Mouse (Mus musculus) megakaryocyte, adult 5-6 weeks (primary cell): ENCODE data around the gene Ssbp3. TPM values are rescaled to one million over a fixed set of nuclear protein-coding genes. Genes with fewer than 3 reads are reported as not detected.
A peak's percentile ranks its signal among the peaks of the same experiment; 100 is the strongest.

Experiments
- ATAC-seq: 2 replicates; pipeline ENCODE4 v1.8.0; 2016; ENCODE audit warnings: mild to moderate bottlenecking, inconsistent platforms; ENCODE audit not compliant: poor library complexity, severe bottlenecking
- total RNA-seq, 2 experiments: library from RNA; stranded (forward) in 1 of 2; stranded (reverse) in 1 of 2; fragments of 153-499, 151-499 nt in 1 of 2; fragments of 221-1000, 200-1000 nt in 1 of 2; gene quantifications; 2 replicates each; pipeline versions ENCODE4 v1.2.3 to v1.2.4; 2015 to 2017

Gene Ssbp3
- total RNA-seq, 2 experiments from 2014 or later: 21.6 to 26.2 TPM

- ATAC-seq: no peak
Observed at GRCm38 (mm10) chr4:107039270-107039669, 128.8 kb downstream of the Ssbp3 start.

DNA sequence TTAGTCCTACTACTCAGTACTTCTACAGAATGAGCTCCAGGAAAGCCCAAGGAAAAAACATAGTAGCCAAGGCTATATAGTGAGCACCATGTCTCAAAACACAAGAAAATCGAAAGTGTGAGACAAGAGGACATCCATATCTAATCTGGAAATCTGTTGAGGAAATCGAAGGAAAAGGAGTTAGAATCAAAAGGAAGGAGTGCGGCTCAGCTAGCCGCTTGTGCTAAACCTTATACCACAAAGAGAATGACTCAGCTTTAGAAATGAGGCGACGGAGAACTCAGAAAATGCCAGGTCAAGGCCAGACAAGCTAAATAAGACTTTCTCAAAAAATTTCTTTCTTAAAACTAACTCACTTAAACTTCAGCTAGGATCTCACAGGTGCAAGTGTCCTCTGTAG is 131.8 kb downstream of the Ssbp3 start:
- ATAC-seq: no peak

GRCm38 (mm10) chr4:107045188-107045587 is 134.7 kb downstream of the Ssbp3 start:
- no peak for ATAC-seq

- peak; percentile 48; the same call in 1 of the 2 replicates for ATAC-seq
Observed at GRCm38 (mm10) chr4:107047806-107048205, 137.3 kb downstream of the Ssbp3 start.

DNA sequence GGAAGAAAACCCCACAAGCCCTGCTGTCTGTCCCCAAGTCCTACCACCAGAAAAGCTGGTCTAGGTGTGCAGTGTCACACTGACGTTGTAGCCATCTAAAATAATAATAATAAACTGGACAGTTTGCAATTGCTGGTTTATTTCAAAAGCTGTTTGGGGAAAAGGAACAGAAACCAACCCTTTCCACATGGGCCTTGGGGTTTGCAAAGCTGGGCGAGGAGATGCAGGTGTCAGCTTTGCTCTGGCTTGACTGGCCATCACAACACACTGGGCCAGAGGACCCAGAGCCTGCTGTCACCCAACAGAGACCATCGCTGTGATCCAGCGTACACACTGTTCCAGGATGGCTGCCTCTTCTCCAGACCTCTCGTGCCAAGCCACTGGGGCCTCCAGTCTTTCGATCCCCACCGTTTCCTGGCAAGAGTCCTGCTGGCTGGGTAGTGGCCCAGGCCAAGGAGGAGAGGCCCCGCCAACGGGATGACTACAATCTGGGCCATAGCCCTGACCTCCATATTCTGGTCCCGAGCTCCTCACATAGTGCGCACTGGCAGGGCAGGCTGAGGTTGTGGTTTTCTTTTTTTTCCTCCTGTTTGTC is 138.2 kb downstream of the Ssbp3 start:
- peak; percentile 39 for ATAC-seq

GRCm38 (mm10) chr4:107051889-107052288 is 141.4 kb downstream of the Ssbp3 start:
- no peak for ATAC-seq

DNA sequence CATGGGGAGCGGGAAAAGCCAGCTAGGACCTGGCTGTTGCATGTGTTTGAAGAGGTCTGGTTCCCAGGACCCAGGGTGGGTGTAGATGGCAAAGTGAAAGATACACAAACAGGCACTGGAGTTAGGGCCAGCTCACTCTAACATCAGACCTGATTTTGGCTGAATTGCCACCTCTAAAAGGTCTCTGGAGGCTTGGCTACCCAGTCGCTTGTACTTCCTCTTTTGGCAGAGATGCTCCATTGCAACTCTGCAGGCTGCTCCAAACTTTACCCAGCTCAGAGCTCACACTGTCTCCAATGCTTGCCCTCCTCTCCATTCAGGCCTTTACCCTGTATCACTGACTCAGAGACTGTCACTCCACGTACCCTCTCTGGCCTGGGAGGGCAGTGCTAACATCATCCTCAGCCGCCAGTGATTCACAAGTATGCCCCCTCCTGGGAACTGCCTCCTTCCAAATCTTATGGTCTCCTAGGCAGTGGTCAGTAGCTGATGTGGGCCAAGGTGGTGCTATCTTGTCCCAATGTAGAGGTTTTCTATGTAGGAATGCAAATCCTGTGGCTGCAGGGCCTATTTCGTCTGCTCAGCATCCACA is 142.6 kb downstream of the Ssbp3 start:
- ATAC-seq: no peak; the same call in 1 of the 2 replicates

- ATAC-seq: no peak
Observed at GRCm38 (mm10) chr4:107056088-107056487, 145.6 kb downstream of the Ssbp3 start.

GRCm38 (mm10) chr4:107058346-107058745 is 147.8 kb downstream of the Ssbp3 start:
- no peak for ATAC-seq

DNA sequence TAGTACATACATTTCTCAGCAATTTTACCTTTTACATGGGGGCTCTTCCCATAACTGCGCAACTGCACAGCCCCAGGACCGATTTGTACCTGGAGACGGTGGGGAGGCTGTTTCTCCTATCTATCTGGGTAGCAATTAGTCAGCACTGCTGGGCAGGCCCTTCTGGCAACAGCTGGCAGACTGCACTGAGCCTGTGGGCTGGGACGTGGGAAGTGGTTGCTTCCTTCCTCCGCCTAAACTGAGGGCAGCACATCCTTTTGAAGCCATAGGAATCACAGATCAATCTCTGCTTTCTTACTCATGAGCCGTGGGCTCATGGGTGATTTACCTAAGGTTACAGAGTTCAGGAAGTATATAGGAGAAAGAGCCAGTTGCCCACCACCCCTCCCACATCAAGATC is 148.3 kb downstream of the Ssbp3 start:
- ATAC-seq: no peak

- ATAC-seq: no peak
Observed at GRCm38 (mm10) chr4:107061560-107061959, 151.1 kb downstream of the Ssbp3 start.

GRCm38 (mm10) chr4:107063214-107063613 is 152.7 kb downstream of the Ssbp3 start:
- ATAC-seq: no peak

DNA sequence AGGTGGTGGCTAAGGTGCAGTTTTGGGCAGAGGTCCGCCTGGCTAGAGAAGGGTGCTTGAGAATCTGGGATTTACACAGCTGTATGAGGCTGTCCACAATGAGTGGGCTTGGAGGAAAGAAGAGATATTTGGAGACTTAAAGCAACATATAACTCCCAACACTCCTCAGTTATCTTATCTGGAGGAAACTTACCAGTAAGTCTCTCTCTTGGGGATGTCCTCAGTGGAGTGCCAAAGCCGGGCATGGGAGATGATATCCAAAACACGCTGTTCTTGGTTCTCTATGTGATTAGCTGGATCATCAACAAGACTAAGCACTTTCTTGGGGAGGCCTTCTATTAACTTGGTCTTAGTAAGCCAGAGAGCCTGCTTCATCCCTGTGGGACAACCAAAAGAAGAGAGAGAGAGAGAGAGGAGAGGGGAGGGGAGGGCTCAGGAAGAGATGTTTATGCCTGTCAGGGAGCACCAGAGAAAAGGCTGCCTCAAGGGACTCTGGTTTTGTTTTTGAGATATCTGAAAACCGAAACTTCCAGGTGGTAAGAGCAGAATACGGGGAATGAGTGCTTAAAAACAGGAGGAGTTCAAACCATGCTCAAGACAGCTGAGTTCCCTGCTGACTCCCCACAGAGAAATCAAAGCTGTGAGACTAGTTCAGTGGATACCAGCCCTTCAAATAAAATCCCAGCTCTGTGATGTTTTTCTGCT is 154.0 kb downstream of the Ssbp3 start:
- no peak for ATAC-seq

GRCm38 (mm10) chr4:107066252-107067124 is 156.0 kb downstream of the Ssbp3 start, which contains the start of the genes Mrpl37 and Cyb5rl:
Gene Mrpl37 (minus strand): TSS chr4:107066868.
Gene Cyb5rl (plus strand): TSS chr4:107066988.
- ATAC-seq: peak; percentile 98

DNA sequence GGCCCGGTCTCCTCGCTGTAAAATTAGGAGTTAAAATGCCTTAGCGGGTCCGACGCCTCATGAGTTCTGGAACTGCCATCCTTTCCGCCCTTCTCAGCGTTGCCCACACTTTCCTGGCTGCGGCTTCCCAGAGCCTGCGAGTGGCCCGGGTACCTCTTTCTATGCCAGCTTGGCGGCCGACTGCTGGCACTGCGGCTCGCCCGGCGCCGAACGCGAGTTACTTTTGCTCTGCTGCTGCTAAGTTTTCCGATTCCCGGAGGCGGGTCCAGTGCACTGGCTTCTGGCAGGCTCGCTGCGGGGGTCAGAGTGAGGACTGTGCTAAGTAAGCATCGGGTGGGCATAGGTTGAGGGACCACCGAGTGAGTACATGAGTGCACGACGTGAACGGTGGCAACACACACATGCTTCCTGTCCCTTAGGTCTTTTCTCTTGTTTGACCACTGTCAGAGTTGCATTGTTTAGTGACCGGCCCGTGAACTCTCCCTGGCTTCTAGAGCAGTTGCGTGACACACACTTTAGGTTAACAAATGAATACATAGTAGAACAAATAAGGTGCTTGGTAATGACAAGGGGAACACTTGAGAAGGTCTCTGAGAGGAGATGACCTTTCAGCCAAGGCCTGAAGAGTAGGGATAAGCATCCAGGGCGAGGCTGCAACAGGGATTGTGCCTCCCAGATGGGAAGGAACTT is 156.8 kb downstream of the Ssbp3 start:
- ATAC-seq: peak; percentile 31

DNA sequence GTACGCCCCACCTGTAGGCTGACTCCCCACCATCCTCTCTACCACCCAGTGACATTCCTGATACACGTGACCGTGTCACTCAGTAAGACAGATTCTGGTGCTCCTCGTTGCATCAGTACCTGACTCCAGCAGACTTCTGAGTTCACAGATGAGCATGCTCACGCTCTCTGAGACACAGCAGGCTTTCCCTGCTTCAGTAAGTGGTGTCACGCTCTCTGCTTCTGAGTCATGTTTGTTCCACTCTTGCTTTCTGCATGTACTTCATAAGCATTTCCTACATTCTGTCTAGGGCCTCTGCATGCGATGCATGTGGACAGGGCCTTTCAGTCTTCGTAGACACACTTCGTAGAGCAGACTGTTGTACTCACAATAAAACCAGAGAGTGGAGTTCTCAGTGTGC is 161.8 kb downstream of the Ssbp3 start:
- no peak for ATAC-seq

- no peak for ATAC-seq
Observed at GRCm38 (mm10) chr4:107075456-107075855, 165.0 kb downstream of the Ssbp3 start.

DNA sequence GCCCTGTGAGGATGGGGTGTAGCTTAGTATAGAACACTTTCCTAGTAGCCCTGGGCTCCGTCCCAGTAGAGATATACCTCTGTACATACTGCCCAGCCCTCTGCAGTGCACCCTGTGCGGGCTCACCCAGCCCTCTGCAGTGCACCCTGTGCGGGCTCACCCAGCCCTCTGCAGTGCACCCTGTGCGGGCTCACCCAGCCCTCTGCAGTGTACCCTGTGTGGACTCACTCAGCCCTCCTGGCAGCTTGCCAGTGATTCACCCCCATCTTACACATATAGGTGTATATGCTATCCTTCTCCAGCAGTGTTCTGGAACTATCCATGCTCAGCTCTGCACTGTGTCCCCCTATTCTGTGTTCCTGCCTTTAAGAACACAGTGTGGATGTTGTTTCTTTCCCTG is 168.4 kb downstream of the Ssbp3 start:
- no peak for ATAC-seq

- ATAC-seq: no peak
Observed at GRCm38 (mm10) chr4:107079716-107080115, 169.2 kb downstream of the Ssbp3 start.

DNA sequence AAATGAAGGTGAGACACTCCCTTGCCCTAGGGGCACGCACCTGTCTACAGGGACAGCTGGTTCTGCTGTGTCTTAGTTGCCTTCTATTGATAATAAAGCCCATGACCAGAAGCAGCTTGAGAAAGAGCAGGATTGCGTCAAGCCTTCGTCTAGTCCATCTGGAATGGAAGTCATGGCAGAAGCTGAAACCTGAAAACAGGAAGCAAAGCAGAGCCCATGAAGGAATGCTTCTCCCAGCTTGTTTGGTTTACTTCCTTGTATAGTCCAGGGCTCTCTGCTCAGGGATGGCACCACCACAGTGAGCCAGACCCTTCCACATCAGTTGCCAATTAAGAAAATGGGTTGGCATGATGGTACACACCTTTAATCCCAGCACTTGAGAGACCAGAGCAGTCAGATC is 171.7 kb downstream of the Ssbp3 start:
- peak; percentile 68 for ATAC-seq
